Mouse (Mus musculus) liver, embryonic 14.5 days (tissue): ENCODE measurements around the gene 2900026A02Rik. TPM values are rescaled to one million over a fixed set of nuclear protein-coding genes. Genes with fewer than 3 reads are reported as not detected.
A peak's percentile ranks its signal among the peaks of the same experiment; 100 is the strongest.

Experiments used
- ATAC-seq: fragments of 200-750 bp; cut with Nextera tagmentation; 2 replicates; pipeline ENCODE4 v1.8.0; 2017; ENCODE audit warnings: moderate number of reproducible peaks, mild to moderate bottlenecking, moderate library complexity; ENCODE audit not compliant: insufficient read depth
- DNase-seq, 3 experiments: peaks; one replicate each; pipeline ENCODE4 v3.0.0-alpha.2; 2012 to 2013; ENCODE audit warnings: low read depth in 3 of 3, low spot score in 3 of 3
- H3K27ac ChIP-seq: fragments of 300-500 bp; sonication (generic); 2 replicates; pipeline ENCODE4 v1.5.1; 2014; ENCODE audit warnings: moderate library complexity, mild to moderate bottlenecking, control low read depth, inconsistent platforms
- H3K27me3 ChIP-seq: fragments of 300-500 bp; sonication (generic); 2 replicates; pipeline ENCODE4 v1.6.1; 2014; ENCODE audit warnings: mild to moderate bottlenecking, low read length, moderate library complexity; ENCODE audit not compliant: control insufficient read depth, insufficient read depth
- H3K36me3 ChIP-seq: fragments of 300-500 bp; sonication (generic); replicated peaks from 2 replicates; pipeline ENCODE4 v1.6.1; 2014; ENCODE audit warnings: low read depth; ENCODE audit not compliant: control insufficient read depth, insufficient read depth
- H3K4me1 ChIP-seq, 2 experiments: fragments of 200-500 bp in 1 of 2; fragments of 300-500 bp in 1 of 2; sonication (generic) in 1 of 2; replicated peaks; 2 replicates each; pipeline ENCODE4 v1.6.1; 2012 to 2014; ENCODE audit warnings: antibody characterized with exemption in 1 of 2, inconsistent platforms in 1 of 2, low read length in 1 of 2; ENCODE audit not compliant: control insufficient read depth in 2 of 2, insufficient read depth in 2 of 2
- H3K4me2 ChIP-seq: fragments of 300-500 bp; sonication (generic); 2 replicates; pipeline ENCODE4 v1.6.1; 2014; ENCODE audit warnings: low read depth, mild to moderate bottlenecking, control low read depth, moderate library complexity
- H3K4me3 ChIP-seq, 2 experiments: fragments of 200-500 bp in 1 of 2; fragments of 300-500 bp in 1 of 2; sonication (generic) in 1 of 2; 2 replicates each; pipeline ENCODE4 v1.5.1; 2012 to 2014; ENCODE audit warnings: low read depth in 2 of 2, low read length in 2 of 2, mild to moderate bottlenecking in 2 of 2, control low read depth in 1 of 2, inconsistent platforms in 1 of 2, moderate library complexity in 1 of 2; ENCODE audit not compliant: insufficient read depth in 1 of 2
- H3K9ac ChIP-seq: fragments of 300-500 bp; sonication (generic); replicated peaks from 2 replicates; pipeline ENCODE4 v1.6.1; 2014; ENCODE audit warnings: mild to moderate bottlenecking, control low read depth, moderate library complexity
- H3K9me3 ChIP-seq: fragments of 300-500 bp; sonication (generic); 2 replicates; pipeline ENCODE4 v1.6.1; 2016; ENCODE audit warnings: low read length, mixed read lengths; ENCODE audit not compliant: control insufficient read depth
- CTCF ChIP-seq: IDR thresholded peaks from 2 replicates; pipeline ENCODE4 v1.5.1; 2016; ENCODE audit warnings: antibody characterized with exemption, low read depth, control low read depth
- EP300 ChIP-seq: IDR thresholded peaks from 2 replicates; pipeline ENCODE4 v1.6.1; 2016; ENCODE audit warnings: antibody characterized with exemption, low read depth
- WGBS: fragments of 180-500 bp; shearing (Covaris S2); extraction: QIAGEN DNeasy Blood & Tissue Kit; methylation state at CpG from one replicate; pipeline ENCODE4 v1.1.7; 2014; ENCODE audit not compliant: insufficient replicate concordance; 5-methylcytosine and 5-hydroxymethylcytosine counted together
- polyA plus RNA-seq, 2 experiments: library from polyadenylated mRNA; depleted of rRNA in 1 of 2; stranded (reverse) in 1 of 2; unstranded in 1 of 2; fragments of >200 nt; fragmentation: Nextera tagmentation in 1 of 2; extraction: Ambion mirVana in 1 of 2; gene quantifications; 2 replicates each; pipeline versions ENCODE4 v1.2.1 to v1.2.3; 2012 to 2014

The 2900026A02Rik gene
- polyA plus RNA-seq, 2 experiments, result 0.63 to 1.1 TPM

GRCm38 (mm10) chr5:113223888-113224287, 2.9 kb upstream of the 2900026A02Rik start:
- H3K4me2 ChIP-seq, result no peak overlapping the region
- H3K4me3 ChIP-seq, result no peak overlapping the region
- H3K36me3 ChIP-seq, result no peaks in the 10 kb centered on the region
- no peak overlapping the region for H3K9ac ChIP-seq
- 33% methylated on average over 4 of the region's 4 CpGs for WGBS
- H3K27me3 ChIP-seq, result peaks cover 5% of the 10 kb centered on the region; the same call in 1 of the 2 replicates
- H3K9me3 ChIP-seq, result no peaks in the 10 kb centered on the region
- ATAC-seq (no peak), DNase-seq (no peak)
- no peak for TF ChIP-seq EP300
- TF ChIP-seq CTCF, result no peak
- H3K4me1 ChIP-seq, result peaks cover 0 to 2% of the 10 kb centered on the region in 2 experiments; a peak in 1 of 4 replicates
- no peak overlapping the region for H3K27ac ChIP-seq

- 3% methylated on average over 64 of the region's 64 CpGs for WGBS
- DNase-seq, result peak in 1 of 3 experiments; percentile 9
- H3K27ac ChIP-seq, result no peak overlapping the region
- peak overlapping the region; percentile 37 for H3K9ac ChIP-seq
- no peaks in the 10 kb centered on the region for H3K9me3 ChIP-seq
- TF ChIP-seq CTCF, result no peak
- TF ChIP-seq EP300, result no peak
- H3K4me2 ChIP-seq, result peak overlapping the region; percentile 69
- peak overlapping the region; percentile 59 for H3K4me3 ChIP-seq
- peaks cover 5% of the 10 kb centered on the region; the same call in 1 of the 2 replicates for H3K27me3 ChIP-seq
- no peaks in the 10 kb centered on the region for H3K36me3 ChIP-seq
- peak; percentile 73 for ATAC-seq
- peaks cover 0 to 3% of the 10 kb centered on the region in 2 experiments; a peak in 1 of 4 replicates for H3K4me1 ChIP-seq
These were observed 471 bp downstream of the 2900026A02Rik start for GRCm38 (mm10) chr5:113220383-113221146.

- Histone ChIP-seq H3K27me3 (peaks cover 5% of the 10 kb centered on the region; the same call in 1 of the 2 replicates), H3K9ac (no peak overlapping the region), H3K27ac (no peak overlapping the region), H3K36me3 (no peaks in the 10 kb centered on the region), H3K9me3 (no peaks in the 10 kb centered on the region), H3K4me3 (no peak overlapping the region), H3K4me1 (peaks cover 0 to 3% of the 10 kb centered on the region in 2 experiments; a peak in 1 of 4 replicates), H3K4me2 (no peak overlapping the region; the same call in 1 of the 2 replicates)
- WGBS, result 53% methylated on average over 7 of the region's 7 CpGs
- TF ChIP-seq EP300 (no peak), CTCF (no peak)
- DNase-seq, result no peak
- 0 out of 2 replicates have a peak, but pooled peaks have one; percentile 3 for ATAC-seq
These were observed 1.2 kb downstream of the 2900026A02Rik start for GRCm38 (mm10) chr5:113219876-113220275.

- H3K27ac ChIP-seq, result no peak overlapping the region
- H3K4me2 ChIP-seq, result 0 out of 2 replicates have a peak overlapping the region, but pooled peaks have one; percentile 14
- peaks cover 5% of the 10 kb centered on the region; the same call in 1 of the 2 replicates for H3K27me3 ChIP-seq
- 63% methylated on average over 6 of the region's 6 CpGs for WGBS
- ATAC-seq (no peak), DNase-seq (no peak)
- no peak for TF ChIP-seq EP300
- no peak for TF ChIP-seq CTCF
- H3K9me3 ChIP-seq, result no peaks in the 10 kb centered on the region
- H3K9ac ChIP-seq, result no peak overlapping the region
- no peak overlapping the region for H3K4me3 ChIP-seq
- H3K4me1 ChIP-seq, result 0 out of 4 replicates have a peak, but pooled peaks cover 0 to 3% of the 10 kb centered on the region in 2 experiments
- H3K36me3 ChIP-seq, result no peaks in the 10 kb centered on the region
These were observed 1.6 kb downstream of the 2900026A02Rik start for GRCm38 (mm10) chr5:113219450-113219849.

GRCm38 (mm10) chr5:113218617-113219235, 2.3 kb downstream of the 2900026A02Rik start:
- H3K9me3 ChIP-seq, result no peaks in the 10 kb centered on the region
- ATAC-seq (no peak), DNase-seq (no peak)
- H3K27me3 ChIP-seq, result peaks cover 5% of the 10 kb centered on the region; the same call in 1 of the 2 replicates
- TF ChIP-seq EP300, result no peak
- no peak for TF ChIP-seq CTCF
- H3K9ac ChIP-seq, result no peak overlapping the region
- WGBS, result 55% methylated on average over 17 of the region's 17 CpGs
- H3K4me2 ChIP-seq, result 0 out of 2 replicates have a peak overlapping the region, but pooled peaks have one; percentile 8
- H3K4me3 ChIP-seq, result no peak overlapping the region
- H3K27ac ChIP-seq, result no peak overlapping the region
- 0 out of 4 replicates have a peak, but pooled peaks cover 0 to 3% of the 10 kb centered on the region in 2 experiments for H3K4me1 ChIP-seq
- H3K36me3 ChIP-seq, result no peaks in the 10 kb centered on the region
